ENCODE assay signal across 2 mouse cellular contexts in the genomic region with DNA sequence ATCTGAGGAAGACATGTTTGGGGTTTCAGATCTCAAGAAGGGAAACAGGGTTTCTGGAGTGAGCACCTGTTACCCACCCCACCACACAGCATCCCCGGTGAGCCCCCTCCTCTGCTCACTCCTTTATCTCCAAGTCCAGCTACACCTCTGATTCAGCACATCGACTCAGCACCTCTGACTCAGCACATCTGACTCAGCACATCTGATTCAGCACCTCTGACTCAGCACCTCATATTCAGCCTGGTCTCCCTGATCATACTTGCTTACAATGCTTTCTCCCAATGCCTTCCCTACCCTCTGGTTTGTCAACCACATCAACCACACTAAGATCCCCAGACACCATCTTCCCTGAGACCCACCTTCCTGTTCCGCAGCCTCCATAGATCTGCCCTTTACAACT.
TF ChIP-seq lines count a peak whose summit lies in the region.

No protein-coding gene starts in this region.

TF ChIP-seq in CH12.LX, 34 proteins besides CTCF, POLR2A, EP300 and RAD21:
- TF ChIP-seq ZMIZ1 (IDR thresholded peaks at IDR 0.05; ENCODE audit: low read depth, low read length) (no peak), MEF2A (IDR thresholded peaks at IDR 0.05; ENCODE audit: borderline replicate concordance, low read depth, low read length) (no peak), POLR2AphosphoS2 (IDR thresholded peaks at IDR 0.05; ENCODE audit: low read depth, low read length) (no peak), ETS1 (conservative IDR thresholded peaks at IDR 0.05; ENCODE audit: low read depth, low read length) (peak; percentile 47; the same call in 1 of the 2 replicates), USF1 (IDR thresholded peaks at IDR 0.05; ENCODE audit: low read depth, low read length) (no peak), MXI1 (IDR thresholded peaks at IDR 0.05; ENCODE audit: low read depth, low read length) (0 out of 2 replicates have a peak, but pooled peaks have one; percentile 18), BHLHE40 (IDR thresholded peaks at IDR 0.05; ENCODE audit: low read depth, low read length) (no peak), HCFC1 (IDR thresholded peaks at IDR 0.05; ENCODE audit: low read depth, low read length) (no peak), MAX (IDR thresholded peaks at IDR 0.05; ENCODE audit: low read length) (no peak), JUND (conservative IDR thresholded peaks at IDR 0.05; ENCODE audit: low read depth, low read length) (no peak), KAT2A (IDR thresholded peaks at IDR 0.05; ENCODE audit: insufficient replicate concordance, low read length) (no peak), TBP (conservative IDR thresholded peaks at IDR 0.05; ENCODE audit: low read depth, low read length) (no peak), MAFK (IDR thresholded peaks at IDR 0.05; ENCODE audit: insufficient replicate concordance, low read length) (peak; percentile 98), IRF4 (IDR thresholded peaks at IDR 0.05; ENCODE audit: low read depth, low read length) (no peak), GABPA (IDR thresholded peaks at IDR 0.05; ENCODE audit: insufficient replicate concordance, low read depth, low read length) (no peak), MYC (IDR thresholded peaks at IDR 0.05; ENCODE audit: low read depth, low read length) (no peak)

TF ChIP-seq in myocyte, 11 proteins besides CTCF, POLR2A, EP300 and RAD21:
- TF ChIP-seq TCF12 (IDR thresholded peaks at IDR 0.05; ENCODE audit: insufficient read depth, poor library complexity, severe bottlenecking) (no peak), USF1 (IDR thresholded peaks at IDR 0.05; ENCODE audit: low read depth) (no peak), E2F4 (IDR thresholded peaks at IDR 0.05; ENCODE audit: insufficient read depth) (no peak), TCF3 (IDR thresholded peaks at IDR 0.05; ENCODE audit: insufficient read length, low read depth) (no peak), SRF (IDR thresholded peaks at IDR 0.05; ENCODE audit: control insufficient read depth, insufficient read length, low read depth) (no peak), REST (IDR thresholded peaks at IDR 0.05; ENCODE audit: insufficient read depth, insufficient read length) (no peak), MYOD1 (IDR thresholded peaks at IDR 0.05; ENCODE audit: control insufficient read depth in 1 of 3, insufficient read length in 2 of 3, low read depth in 2 of 3) (no peak), CEBPB (IDR thresholded peaks at IDR 0.05; ENCODE audit: insufficient read depth, poor library complexity, severe bottlenecking) (no peak), MYOG (IDR thresholded peaks at IDR 0.05; ENCODE audit: control insufficient read depth in 1 of 3, insufficient read depth in 1 of 3, insufficient read length in 2 of 3, low read depth in 2 of 3) (no peak), MAX (IDR thresholded peaks at IDR 0.05; ENCODE audit: low read depth) (no peak), POLR2AphosphoS2 (IDR thresholded peaks at IDR 0.05; ENCODE audit: insufficient read length, low read depth) (no peak)
